Mouse (Mus musculus): ENCODE results near the gene Mt1. TPM values are rescaled to one million over a fixed set of nuclear protein-coding genes. Genes with fewer than 3 reads are reported as not detected.
"Not testable (repeated sequence)": the region's sequence is repeated elsewhere in the genome, so short reads cannot be mapped to it uniquely, and the experiment has no call there.

Mt1 gene
- polyA plus RNA-seq (2017; shearing (Covaris generic)) = 1 to 10 TPM; 3.0 to 4.2 TPM

GRCm38 (mm10) chr8:94178857-94179712, at the start of gene Mt1:
Gene Mt1, plus strand, starts transcription at chr8:94179082.
- peak; percentile 52 for ATAC-seq

- no peak for ATAC-seq
Observed at GRCm38 (mm10) chr8:94129133-94129789, 49.6 kb upstream of the Mt1 start.

- ATAC-seq = no peak
Observed at GRCm38 (mm10) chr8:94130126-94130525, 48.8 kb upstream of the Mt1 start.

- ATAC-seq = no peak
Observed at GRCm38 (mm10) chr8:94132096-94132495, 46.8 kb upstream of the Mt1 start.

GRCm38 (mm10) chr8:94134601-94135000, 44.3 kb upstream of the Mt1 start:
- ATAC-seq = not testable (repeated sequence)

- ATAC-seq = no peak
Observed at GRCm38 (mm10) chr8:94135556-94135955, 43.3 kb upstream of the Mt1 start.

- no peak for ATAC-seq
Observed at GRCm38 (mm10) chr8:94136192-94136591, 42.7 kb upstream of the Mt1 start.

- no peak for ATAC-seq
Observed at GRCm38 (mm10) chr8:94136933-94137332, 41.9 kb upstream of the Mt1 start, which contains the start of gene Mt4. Gene Mt4, plus strand, starts transcription at chr8:94137197.

- no peak for ATAC-seq
Observed at GRCm38 (mm10) chr8:94140266-94140795, 38.6 kb upstream of the Mt1 start.

- ATAC-seq = no peak
Observed at GRCm38 (mm10) chr8:94148236-94148635, 30.6 kb upstream of the Mt1 start.

- ATAC-seq = no peak
Observed at GRCm38 (mm10) chr8:94150925-94151324, 28.0 kb upstream of the Mt1 start.

- ATAC-seq = no peak
Observed at GRCm38 (mm10) chr8:94152513-94153300, 26.2 kb upstream of the Mt1 start, which contains the start of gene Mt3. Gene Mt3, plus strand, starts transcription at chr8:94152607.

GRCm38 (mm10) chr8:94153451-94153850, 25.4 kb upstream of the Mt1 start:
- no peak for ATAC-seq

- no peak for ATAC-seq
Observed at GRCm38 (mm10) chr8:94154537-94154936, 24.3 kb upstream of the Mt1 start.

GRCm38 (mm10) chr8:94156092-94156491, 22.8 kb upstream of the Mt1 start:
- no peak for ATAC-seq

GRCm38 (mm10) chr8:94165772-94166171, 13.1 kb upstream of the Mt1 start:
- not testable (repeated sequence) for ATAC-seq

- ATAC-seq = peak; percentile 46
Observed at GRCm38 (mm10) chr8:94167244-94167643, 11.6 kb upstream of the Mt1 start.

- no peak for ATAC-seq
Observed at GRCm38 (mm10) chr8:94169547-94169946, 9.3 kb upstream of the Mt1 start.

- ATAC-seq = peak; percentile 23
Observed at GRCm38 (mm10) chr8:94171321-94171755, 7.5 kb upstream of the Mt1 start.

- no peak for ATAC-seq
Observed at GRCm38 (mm10) chr8:94172075-94172808, 6.6 kb upstream of the Mt1 start, which contains the start of gene Mt2. Gene Mt2, plus strand, starts transcription at chr8:94172664.

- no peak for ATAC-seq
Observed at GRCm38 (mm10) chr8:94172809-94173732, 5.8 kb upstream of the Mt1 start.

Measured in activated CD4-positive, CD25-positive, alpha-beta regulatory T cell, adult 4 months (primary cell).